8 mouse cellular contexts compared by ENCODE assay signal in the genomic region with DNA sequence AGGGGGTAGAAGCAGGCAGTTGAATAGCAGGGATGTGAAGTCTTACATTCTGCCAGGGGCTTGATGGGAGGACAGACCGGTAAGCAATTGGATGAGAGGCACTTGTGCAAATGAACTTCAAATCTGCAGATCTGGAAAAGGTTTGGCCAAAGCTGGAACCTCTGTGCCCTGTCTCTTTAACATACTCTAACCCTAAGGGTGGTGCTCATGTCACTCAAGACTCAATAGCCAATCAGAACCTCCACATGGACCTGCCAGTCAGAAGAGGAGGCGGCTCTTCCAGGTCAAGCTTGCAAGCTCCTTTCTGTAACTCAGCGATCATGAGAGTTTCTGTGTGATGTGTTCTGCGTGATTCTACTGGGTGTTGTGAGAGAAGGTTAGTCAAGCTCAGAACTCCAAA. TPM values are rescaled to one million over a fixed set of nuclear protein-coding genes. Genes with fewer than 3 reads are reported as not detected.
DNase-seq lines count a peak whose midpoint lies in the region; ATAC-seq lines count a peak whose summit lies in the region.
"Not testable (repeated sequence)": the region's sequence is repeated elsewhere in the genome, so short reads cannot be mapped to it uniquely, and the experiment has no call there.

TSS of gene Gm2026 (plus strand) at position 301 of the 400 bp plus-strand sequence.

- not testable (repeated sequence) for H3K4me2 ChIP-seq in forebrain, embryonic 12.5 days; kidney, embryonic 15.5 days

- not testable (repeated sequence) for H3K36me3 ChIP-seq in forebrain, embryonic 12.5 days (replicated peaks); kidney, embryonic 15.5 days; midbrain, embryonic 10.5 days

- not testable (repeated sequence) for H3K27me3 ChIP-seq in forebrain, embryonic 12.5 days; kidney, embryonic 15.5 days; midbrain, embryonic 10.5 days (ENCODE audit: low read depth, poor library complexity, severe bottlenecking)

- not testable (repeated sequence) for ATAC-seq in forebrain, embryonic 12.5 days (ENCODE audit: low FRiP score); kidney, embryonic 15.5 days (replicated peaks; ENCODE audit: low FRiP score); neutrophil, adult 5-6 weeks (ENCODE audit: extremely low read depth, insufficient number of reproducible peaks, low FRiP score, poor library complexity, severe bottlenecking)

- H3K27ac ChIP-seq in forebrain, embryonic 12.5 days; kidney, embryonic 15.5 days; midbrain, embryonic 10.5 days (replicated peaks): not testable (repeated sequence)

- no CpG with 5 or more reads among the region's 4 CpGs for WGBS in forebrain, embryonic 12.5 days
- WGBS in kidney, embryonic 15.5 days, result no CpG with 5 or more reads among the region's 4 CpGs
- WGBS in midbrain, embryonic 10.5 days, result no CpG with 5 or more reads among the region's 4 CpGs

- H3K9me3 ChIP-seq in forebrain, embryonic 12.5 days; kidney, embryonic 15.5 days (replicated peaks); midbrain, embryonic 10.5 days (replicated peaks): not testable (repeated sequence)

- not testable (repeated sequence) for DNase-seq in adrenal gland, postnatal 36 days; gastrocnemius, postnatal 4 days (ENCODE audit: low spot score in 2 of 2); heart, postnatal 36 days; left cerebral cortex, postnatal 14 days (ENCODE audit: low spot score in 2 of 2); midbrain, embryonic 10.5 days (ENCODE audit: low spot score)

- not testable (repeated sequence) for H3K4me3 ChIP-seq in forebrain, embryonic 12.5 days (replicated peaks); kidney, embryonic 15.5 days (replicated peaks); midbrain, embryonic 10.5 days

- not testable (repeated sequence) for H3K4me1 ChIP-seq in forebrain, embryonic 12.5 days; kidney, embryonic 15.5 days; midbrain, embryonic 10.5 days

- H3K9ac ChIP-seq in forebrain, embryonic 12.5 days; kidney, embryonic 15.5 days: not testable (repeated sequence)

- intact Hi-C loops in heart, postnatal 36 days (cut with DNase I); left cerebral cortex, postnatal 14 days (cut with DNase I): not testable (repeated sequence)

RNA-seq across cellular contexts. Expression of gene Gm2026, which starts in this region (rescaled TPM):
- 10 to 100 TPM; 19.4 to 29.6 TPM for total RNA-seq in adrenal gland, postnatal 36 days (2021)
- polyA plus RNA-seq in forebrain, embryonic 12.5 days (2016; fragmentation: Nextera tagmentation; extraction: Ambion mirVana), result 29.3 and 30.7 TPM in 2 replicates
- total RNA-seq in gastrocnemius, postnatal 4 days (2021), result 10 to 100 TPM; 21.4 to 21.7 TPM
- 10 to 100 TPM; 15.2 to 18.7 TPM for total RNA-seq in heart, postnatal 36 days (2021)
- 27.7 and 28.0 TPM in 2 replicates for polyA plus RNA-seq in kidney, embryonic 15.5 days (2015; fragmentation: Nextera tagmentation; extraction: Ambion mirVana)
- 10 to 100 TPM; 39.8 to 47.9 TPM for total RNA-seq in left cerebral cortex, postnatal 14 days (2021)
- polyA plus RNA-seq in midbrain, embryonic 10.5 days (2016; fragmentation: Nextera tagmentation; extraction: Ambion mirVana), result 29.8 and 34.9 TPM in 2 replicates
- 10.5 TPM in 1 of 2 replicates, not detected in the other for total RNA-seq in neutrophil, adult 5-6 weeks (2017)
